Mouse (Mus musculus) embryonic facial prominence, embryonic 10.5 days (tissue): ENCODE measurements at regions not wholly inside any gene's neighbourhood (a gene's known extent, or its start where the extent isn't known, plus 50 kb on each side); places are given as distances from the start of the nearest gene placed in this dataset.

Experiments used
- DNase-seq: peaks from one replicate; pipeline ENCODE4 v3.0.0-alpha.2; 2017; ENCODE audit warnings: low spot score
- H3K27ac ChIP-seq: fragments of 300-500 bp; sonication (generic); replicated peaks from 2 replicates; pipeline ENCODE4 v1.5.1; 2016; ENCODE audit warnings: mild to moderate bottlenecking
- H3K27me3 ChIP-seq: fragments of 300-500 bp; sonication (generic); replicated peaks from 2 replicates; pipeline ENCODE4 v1.6.1; 2016; ENCODE audit warnings: low read depth, mild to moderate bottlenecking; ENCODE audit not compliant: poor library complexity, severe bottlenecking
- H3K36me3 ChIP-seq: fragments of 300-500 bp; sonication (generic); replicated peaks from 2 replicates; pipeline ENCODE4 v1.6.1; 2016; ENCODE audit warnings: mild to moderate bottlenecking, moderate library complexity
- H3K4me1 ChIP-seq: fragments of 300-500 bp; sonication (generic); 2 replicates; pipeline ENCODE4 v1.6.1; 2016
- H3K4me3 ChIP-seq: fragments of 300-500 bp; sonication (generic); 2 replicates; pipeline ENCODE4 v1.5.1; 2016; ENCODE audit warnings: mild to moderate bottlenecking, moderate library complexity
- H3K9me3 ChIP-seq: fragments of 300-500 bp; sonication (generic); 2 replicates; pipeline ENCODE4 v1.6.1; 2016; ENCODE audit warnings: mild to moderate bottlenecking
- WGBS: fragments of 180-500 bp; shearing (Covaris S2); methylation state at CpG from one replicate; pipeline ENCODE4 v1.1.7; 2016; 5-methylcytosine and 5-hydroxymethylcytosine counted together

DNA sequence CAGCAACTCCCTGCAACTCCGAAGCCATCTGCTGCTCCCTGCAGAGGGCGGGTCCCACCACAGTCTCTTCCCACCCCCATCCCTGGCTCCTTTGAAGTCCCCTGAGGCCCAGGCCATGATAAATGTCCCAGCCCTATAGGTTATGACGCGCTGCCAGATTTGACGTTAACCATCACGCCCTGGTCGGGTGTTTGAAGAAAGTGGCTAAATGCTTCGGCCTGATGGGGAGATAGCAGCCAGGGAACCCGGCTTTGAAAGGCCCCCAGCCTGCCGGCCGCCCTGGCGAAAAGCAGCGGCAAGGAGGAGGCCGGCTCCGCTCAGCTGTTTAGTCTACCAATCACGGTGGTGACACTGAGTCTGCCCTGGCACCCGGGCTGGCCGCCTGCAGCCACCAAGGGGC is 79.4 kb upstream of the Larp1 start:
- 8% methylated on average over 18 of the region's 18 CpGs for WGBS
- peaks cover 35% of the 10 kb centered on the region for H3K27me3 ChIP-seq
- H3K4me3 ChIP-seq = peak overlapping the region; percentile 19; the same call in 1 of the 2 replicates
- no peaks in the 10 kb centered on the region for H3K9me3 ChIP-seq
- peak overlapping the region; percentile 69 for H3K27ac ChIP-seq
- DNase-seq = peak; percentile 66
- H3K4me1 ChIP-seq = peaks cover 18% of the 10 kb centered on the region
- H3K36me3 ChIP-seq = no peaks in the 10 kb centered on the region

GRCm38 (mm10) chr11:57920263-57920662 is 87.6 kb upstream of the Hand1 start:
- Histone ChIP-seq H3K27ac (no peak overlapping the region), H3K36me3 (no peaks in the 10 kb centered on the region), H3K4me1 (peaks cover 10% of the 10 kb centered on the region; the same call in 1 of the 2 replicates), H3K9me3 (no peaks in the 10 kb centered on the region), H3K4me3 (no peak overlapping the region), H3K27me3 (no peaks in the 10 kb centered on the region)
- 82% methylated on average over 2 of the region's 2 CpGs for WGBS
- DNase-seq = no peak

GRCm38 (mm10) chr11:57918447-57919059 is 85.9 kb upstream of the Hand1 start:
- peak; percentile 52 for DNase-seq
- WGBS = 76% methylated on average over 18 of the region's 18 CpGs
- no peaks in the 10 kb centered on the region for H3K9me3 ChIP-seq
- no peaks in the 10 kb centered on the region for H3K27me3 ChIP-seq
- no peaks in the 10 kb centered on the region for H3K36me3 ChIP-seq
- H3K4me3 ChIP-seq = no peak overlapping the region
- peaks cover 10% of the 10 kb centered on the region; the same call in 1 of the 2 replicates for H3K4me1 ChIP-seq
- 0 out of 2 replicates have a peak overlapping the region, but pooled peaks have one; percentile 10 for H3K27ac ChIP-seq

- Histone ChIP-seq H3K4me3 (no peak overlapping the region), H3K4me1 (peaks cover 15% of the 10 kb centered on the region), H3K27me3 (no peaks in the 10 kb centered on the region; the same call in 1 of the 2 replicates), H3K27ac (no peak overlapping the region), H3K9me3 (no peaks in the 10 kb centered on the region), H3K36me3 (no peaks in the 10 kb centered on the region)
- no peak for DNase-seq
- WGBS = 73% methylated on average over 5 of the region's 5 CpGs
Measured at GRCm38 (mm10) chr11:57917974-57918373, 85.4 kb upstream of the Hand1 start.

DNA sequence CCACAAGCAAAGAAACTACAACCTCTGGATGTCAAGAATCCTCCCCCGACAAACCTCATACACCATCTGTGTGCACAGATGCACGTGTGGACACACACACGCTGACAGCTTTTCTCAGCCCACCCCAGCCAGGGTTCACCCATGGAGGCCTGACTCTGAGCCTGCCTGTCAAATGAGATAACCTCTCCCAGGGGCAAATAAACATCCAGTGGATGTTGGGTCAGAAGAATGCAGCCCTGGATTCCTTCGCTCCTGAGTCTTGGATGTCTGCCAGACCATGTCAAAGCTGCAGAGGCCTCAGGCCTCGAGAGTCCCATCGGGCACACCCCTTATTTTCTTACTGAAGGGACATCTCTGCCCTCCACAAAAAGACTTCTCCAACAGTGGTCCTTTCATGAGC is 83.4 kb upstream of the Hand1 start:
- H3K36me3 ChIP-seq = no peaks in the 10 kb centered on the region
- H3K27ac ChIP-seq = no peak overlapping the region
- H3K4me3 ChIP-seq = no peak overlapping the region
- no peaks in the 10 kb centered on the region for H3K9me3 ChIP-seq
- peaks cover 29% of the 10 kb centered on the region for H3K4me1 ChIP-seq
- no peaks in the 10 kb centered on the region; the same call in 1 of the 2 replicates for H3K27me3 ChIP-seq
- 56% methylated on average over 6 of the region's 6 CpGs for WGBS
- peak; percentile 36 for DNase-seq

DNA sequence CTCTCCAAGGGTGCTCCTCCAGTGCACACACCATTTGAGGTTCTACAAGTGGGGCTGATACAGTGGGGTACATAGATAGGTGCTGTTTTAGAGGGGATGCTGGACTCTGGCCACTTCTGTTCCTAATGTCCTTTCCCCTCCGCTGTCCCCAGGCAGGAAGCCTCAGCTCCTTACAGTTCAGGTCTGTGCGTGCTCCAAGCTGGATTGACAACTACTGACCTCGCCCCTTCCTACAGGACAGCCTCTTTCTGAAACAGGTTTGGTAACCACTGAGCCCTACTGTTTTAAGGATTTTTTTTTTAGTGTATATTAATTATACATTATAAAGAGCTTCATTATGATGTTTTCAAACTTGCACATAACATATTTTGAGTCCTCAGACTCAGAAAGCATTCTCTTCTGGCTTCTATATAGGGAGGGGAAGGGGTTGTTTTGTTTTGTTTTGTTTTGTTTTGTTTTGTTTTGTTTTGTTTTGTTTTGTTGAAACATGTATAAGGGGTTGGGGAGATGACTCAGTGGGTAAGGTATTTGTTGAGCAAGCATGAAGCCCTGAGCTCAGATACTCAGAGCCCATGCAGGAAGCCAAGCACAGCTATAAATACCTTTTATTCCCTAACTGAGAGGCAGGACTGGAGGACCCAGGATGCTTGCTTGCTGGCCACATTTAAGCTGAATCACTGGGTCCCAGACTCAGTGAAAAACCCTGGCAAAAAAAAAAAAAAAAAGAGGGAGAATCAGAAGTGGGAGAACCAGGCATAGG is 81.4 kb upstream of the Hand1 start:
- Histone ChIP-seq H3K9me3 (no peaks in the 10 kb centered on the region), H3K27me3 (no peaks in the 10 kb centered on the region; the same call in 1 of the 2 replicates), H3K4me3 (no peak overlapping the region), H3K27ac (no peak overlapping the region), H3K36me3 (no peaks in the 10 kb centered on the region), H3K4me1 (peaks cover 29% of the 10 kb centered on the region)
- no peak for DNase-seq
- 64% methylated on average over 3 of the region's 3 CpGs for WGBS

DNA sequence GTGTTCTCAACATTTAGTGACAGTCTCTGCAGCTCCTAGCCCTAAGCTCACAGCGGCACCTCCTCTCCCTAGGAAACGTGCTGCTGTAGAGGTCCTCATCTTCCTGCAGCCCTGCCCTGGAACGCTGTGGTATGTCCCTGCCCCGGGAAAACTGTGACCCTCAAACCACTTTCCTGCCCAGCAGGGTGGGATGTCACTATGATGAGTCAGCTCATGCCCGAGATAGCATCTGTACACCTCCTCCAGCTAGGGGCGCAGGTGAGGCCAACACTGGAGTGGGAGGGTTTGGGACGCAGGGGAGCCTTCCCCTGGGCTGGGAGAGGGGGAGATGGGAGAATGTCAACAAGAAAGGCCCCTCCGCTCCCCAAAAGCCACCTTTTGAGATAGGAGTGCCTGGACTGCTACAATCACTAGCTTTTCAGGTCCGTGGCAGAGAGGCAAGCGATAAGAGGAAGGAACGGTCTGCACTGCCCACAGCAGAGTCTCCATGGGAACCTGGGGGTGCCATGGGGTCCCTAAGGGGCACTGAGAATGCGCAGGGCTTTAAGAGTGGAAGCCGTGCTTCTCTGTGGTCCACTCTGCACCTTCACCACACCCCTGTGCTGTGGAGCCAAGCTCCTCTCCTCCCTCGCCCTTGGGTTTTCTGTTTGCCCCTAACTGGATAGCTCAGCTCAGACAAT is 80.5 kb upstream of the Hand1 start:
- H3K4me3 ChIP-seq = no peak overlapping the region
- no peak for DNase-seq
- H3K27me3 ChIP-seq = no peaks in the 10 kb centered on the region; the same call in 1 of the 2 replicates
- peaks cover 25% of the 10 kb centered on the region for H3K4me1 ChIP-seq
- no peaks in the 10 kb centered on the region for H3K36me3 ChIP-seq
- no peak overlapping the region for H3K27ac ChIP-seq
- H3K9me3 ChIP-seq = no peaks in the 10 kb centered on the region
- 49% methylated on average over 14 of the region's 14 CpGs for WGBS

- Histone ChIP-seq H3K4me1 (peaks cover 25% of the 10 kb centered on the region), H3K9me3 (no peaks in the 10 kb centered on the region), H3K27me3 (no peaks in the 10 kb centered on the region; the same call in 1 of the 2 replicates), H3K36me3 (no peaks in the 10 kb centered on the region), H3K27ac (no peak overlapping the region), H3K4me3 (no peak overlapping the region)
- no peak for DNase-seq
- 54% methylated on average over 10 of the region's 10 CpGs for WGBS
Measured at GRCm38 (mm10) chr11:57911698-57912283, 79.2 kb upstream of the Hand1 start.

- 74% methylated on average over 9 of the region's 9 CpGs for WGBS
- Histone ChIP-seq H3K4me3 (no peak overlapping the region), H3K27me3 (no peaks in the 10 kb centered on the region), H3K36me3 (no peaks in the 10 kb centered on the region), H3K9me3 (no peaks in the 10 kb centered on the region), H3K27ac (no peak overlapping the region), H3K4me1 (0 out of 2 replicates have a peak, but pooled peaks cover 4% of the 10 kb centered on the region)
- no peak for DNase-seq
Measured at GRCm38 (mm10) chr11:57904216-57904615, 71.6 kb upstream of the Hand1 start.

GRCm38 (mm10) chr11:57899335-57899734 is 66.7 kb upstream of the Hand1 start:
- H3K4me3 ChIP-seq = no peak overlapping the region
- no peak overlapping the region for H3K27ac ChIP-seq
- H3K36me3 ChIP-seq = no peaks in the 10 kb centered on the region
- H3K4me1 ChIP-seq = 0 out of 2 replicates have a peak, but pooled peaks cover 9% of the 10 kb centered on the region
- H3K9me3 ChIP-seq = no peaks in the 10 kb centered on the region
- H3K27me3 ChIP-seq = no peaks in the 10 kb centered on the region
- no peak for DNase-seq
- 74% methylated on average over 4 of the region's 4 CpGs for WGBS

DNA sequence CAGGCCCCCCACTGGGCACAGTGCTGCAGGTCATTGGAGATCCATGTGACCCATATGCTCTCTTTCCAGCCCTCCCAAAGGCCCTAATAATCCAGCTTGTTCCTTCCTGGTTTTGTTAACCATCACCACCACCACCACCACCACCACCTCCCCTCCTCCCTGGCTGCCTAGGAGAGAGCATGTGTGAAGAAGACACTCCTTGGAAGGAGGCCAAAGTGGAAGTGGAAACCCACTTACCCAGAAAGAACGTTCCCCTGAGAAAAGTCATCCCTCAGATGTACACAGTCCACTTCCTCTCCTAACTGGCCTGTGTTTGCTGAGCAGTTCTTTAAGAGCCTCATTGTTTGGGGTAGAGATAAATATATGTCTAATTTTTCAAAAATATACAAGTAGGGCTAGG is 62.9 kb upstream of the Hand1 start:
- DNase-seq = no peak
- H3K27me3 ChIP-seq = no peaks in the 10 kb centered on the region
- WGBS = 92% methylated on average over 1 of the region's 1 CpGs

More for the DNA sequence above, 62.9 kb upstream of the Hand1 start:
- Histone ChIP-seq H3K27ac (no peak overlapping the region), H3K4me1 (peaks cover 16% of the 10 kb centered on the region; the same call in 1 of the 2 replicates), H3K36me3 (no peaks in the 10 kb centered on the region), H3K9me3 (no peaks in the 10 kb centered on the region), H3K4me3 (no peak overlapping the region)
